Mouse (Mus musculus): ENCODE results near the gene Osbpl11.

- TF ChIP-seq CTCF (IDR thresholded peaks at IDR 0.05; ENCODE audit: low read depth) = no peak
- TF ChIP-seq EP300 (IDR thresholded peaks at IDR 0.05; ENCODE audit: low read depth) = no peak
Measured at GRCm38 (mm10) chr16:33283079-33283478, 98.2 kb downstream of the Osbpl11 start.
